Mouse (Mus musculus) neural tube, embryonic 13.5 days (tissue): ENCODE data around the gene Raet1e. TPM values are rescaled to one million over a fixed set of nuclear protein-coding genes. Genes with fewer than 3 reads are reported as not detected.

ENCODE experiments used
- polyA plus RNA-seq: library from polyadenylated mRNA; unstranded; fragments of >200 nt; fragmentation: Nextera tagmentation; extraction: Ambion mirVana; gene quantifications from 2 replicates; pipeline ENCODE4 v1.2.1, GENCODE M21; 2015

The Raet1e gene
- polyA plus RNA-seq, 1 experiment from 2014 or later, result 1.8 TPM

Other genes with a start within 250 kb of the Raet1e start
- not detected in 2 replicates for gene 4930444G20Rik, start 90.5 kb upstream of the Raet1e start, polyA plus RNA-seq
- gene E030030I06Rik, start 9.3 kb upstream of the Raet1e start, polyA plus RNA-seq, result 2.7 and 3.1 TPM in 2 replicates
- 0.66 TPM in 1 of 2 replicates, not detected in the other for gene H60b, start within 50 bp of the Raet1e start, polyA plus RNA-seq
- 2.6 and 4.4 TPM in 2 replicates for gene Raet1d, start 202.0 kb downstream of the Raet1e start, polyA plus RNA-seq